Mouse (Mus musculus): ENCODE data around the gene Galns. TPM values are rescaled to one million over a fixed set of nuclear protein-coding genes. Genes with fewer than 3 reads are reported as not detected.
"Not testable (repeated sequence)": the region's sequence is repeated elsewhere in the genome, so short reads cannot be mapped to it uniquely, and the experiment has no call there.

Galns gene
- total RNA-seq, 2 experiments from 2014 or later, result 11.8 to 13.9 TPM

DNA sequence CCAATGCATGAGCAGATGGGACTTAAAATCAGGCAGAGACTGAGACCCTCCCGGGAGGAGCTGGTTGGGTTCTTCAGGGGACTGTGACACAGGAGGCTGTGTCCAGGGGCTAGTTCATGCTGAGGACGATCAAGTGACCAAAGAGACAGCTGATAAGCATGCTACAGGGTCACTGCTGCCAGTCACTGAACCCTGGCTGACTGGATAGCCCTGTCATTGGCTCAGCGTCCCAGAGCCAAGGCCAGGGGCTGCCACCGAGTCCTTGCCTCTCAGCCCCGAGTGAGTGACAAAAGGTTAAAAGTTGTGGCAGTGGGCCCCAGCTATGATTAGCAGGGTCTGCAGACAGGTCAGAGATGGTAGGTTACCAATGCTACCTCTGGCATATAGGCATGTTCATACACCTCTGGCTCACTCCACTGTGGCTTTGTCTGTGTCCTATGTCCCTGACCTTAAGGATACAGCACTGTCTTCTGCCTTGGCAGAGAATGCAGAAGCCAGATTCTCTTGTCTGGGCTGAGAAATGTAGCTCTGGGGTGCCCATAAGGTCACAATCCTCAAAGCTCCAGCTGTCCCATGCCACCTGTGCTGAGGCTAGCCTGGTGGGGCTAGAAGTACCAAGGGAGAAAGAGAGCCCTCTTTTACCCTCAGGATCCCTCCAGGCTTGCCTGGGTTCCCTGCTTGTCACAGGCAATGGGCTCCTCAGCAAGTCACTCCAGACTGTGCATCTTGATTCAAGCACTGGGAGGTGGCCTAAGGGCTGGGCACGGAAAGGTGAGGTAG is 33.1 kb upstream of the Galns start:
- no peak for TF ChIP-seq CTCF (conservative IDR thresholded peaks at IDR 0.05)
- no peak for DNase-seq (ENCODE audit: low spot score in 2 of 2)
- H3K27ac ChIP-seq, result no peak overlapping the region
- no peak overlapping the region for H3K4me3 ChIP-seq

DNA sequence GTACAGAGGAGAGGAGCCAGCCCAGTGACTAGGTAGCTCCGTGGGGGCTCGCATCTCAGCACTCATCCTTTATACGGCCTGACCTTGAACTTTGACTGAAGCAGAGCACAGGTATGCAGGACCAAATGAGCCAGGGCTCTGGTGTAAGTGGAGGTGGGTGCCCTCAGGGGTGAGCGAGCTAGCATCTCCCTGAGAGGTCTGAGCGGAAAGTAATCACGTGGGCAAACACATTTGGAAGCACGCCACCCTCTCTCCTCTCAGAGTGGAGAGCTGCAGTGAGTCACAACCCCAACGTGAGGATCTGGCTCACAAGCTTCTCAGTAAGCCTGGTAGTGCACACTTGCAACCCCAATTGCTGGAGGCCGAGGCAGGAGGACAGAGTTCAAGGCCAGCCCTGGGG is 30.8 kb upstream of the Galns start:
- H3K4me3 ChIP-seq, result no peak overlapping the region
- no peak for TF ChIP-seq CTCF (conservative IDR thresholded peaks at IDR 0.05)
- peak; percentile 20 to 49 for DNase-seq (ENCODE audit: low spot score in 2 of 2)
- H3K27ac ChIP-seq, result peak overlapping the region; percentile 64

DNA sequence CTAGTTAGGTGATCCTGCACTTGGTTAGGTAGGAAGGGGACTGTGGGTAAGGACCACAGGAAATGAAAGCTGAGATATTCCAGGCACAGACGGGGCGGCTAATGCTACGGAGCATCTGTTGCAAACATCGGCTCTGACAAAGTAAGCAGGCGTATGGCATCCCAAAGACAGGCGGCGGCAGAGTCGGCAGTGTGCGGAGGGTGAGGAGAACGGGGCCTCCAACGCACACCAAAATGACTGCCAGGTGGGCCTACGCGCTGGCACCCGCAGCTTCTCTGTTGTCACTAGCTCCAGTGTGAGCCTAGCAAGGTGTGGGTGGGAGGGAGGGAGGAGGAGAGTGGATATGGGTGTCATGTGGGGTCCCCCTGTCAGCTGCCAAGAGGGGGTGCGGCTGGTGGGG is 30.1 kb upstream of the Galns start:
- TF ChIP-seq CTCF (conservative IDR thresholded peaks at IDR 0.05), result peak; percentile 46
- Histone ChIP-seq H3K27ac (peak overlapping the region; percentile 64), H3K4me3 (no peak overlapping the region)
- DNase-seq (ENCODE audit: low spot score in 2 of 2), result peak; percentile 76 to 88

DNA sequence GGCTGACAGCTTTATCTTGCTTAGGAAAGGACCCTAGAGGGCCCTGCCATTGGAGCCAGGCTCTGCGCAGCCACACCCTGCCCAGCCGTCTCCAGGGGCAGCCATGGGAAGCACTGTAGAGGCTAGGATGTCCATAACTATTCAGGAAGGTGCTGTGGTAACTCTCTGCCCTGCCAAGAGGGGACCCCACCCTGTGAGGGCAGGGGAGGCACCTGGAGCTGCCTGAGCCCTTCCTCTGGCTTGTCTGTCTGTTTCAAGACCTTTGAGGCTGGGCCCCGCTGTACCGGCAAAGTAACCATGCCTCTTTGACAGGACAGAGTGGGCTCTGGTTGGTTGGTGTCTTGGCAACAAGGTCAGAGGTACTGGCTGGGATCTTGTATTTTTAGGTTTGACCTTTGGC is 29.6 kb upstream of the Galns start:
- no peak overlapping the region for H3K4me3 ChIP-seq
- no peak for DNase-seq (ENCODE audit: low spot score in 2 of 2)
- H3K27ac ChIP-seq, result peak overlapping the region; percentile 62
- no peak for TF ChIP-seq CTCF (conservative IDR thresholded peaks at IDR 0.05)

DNA sequence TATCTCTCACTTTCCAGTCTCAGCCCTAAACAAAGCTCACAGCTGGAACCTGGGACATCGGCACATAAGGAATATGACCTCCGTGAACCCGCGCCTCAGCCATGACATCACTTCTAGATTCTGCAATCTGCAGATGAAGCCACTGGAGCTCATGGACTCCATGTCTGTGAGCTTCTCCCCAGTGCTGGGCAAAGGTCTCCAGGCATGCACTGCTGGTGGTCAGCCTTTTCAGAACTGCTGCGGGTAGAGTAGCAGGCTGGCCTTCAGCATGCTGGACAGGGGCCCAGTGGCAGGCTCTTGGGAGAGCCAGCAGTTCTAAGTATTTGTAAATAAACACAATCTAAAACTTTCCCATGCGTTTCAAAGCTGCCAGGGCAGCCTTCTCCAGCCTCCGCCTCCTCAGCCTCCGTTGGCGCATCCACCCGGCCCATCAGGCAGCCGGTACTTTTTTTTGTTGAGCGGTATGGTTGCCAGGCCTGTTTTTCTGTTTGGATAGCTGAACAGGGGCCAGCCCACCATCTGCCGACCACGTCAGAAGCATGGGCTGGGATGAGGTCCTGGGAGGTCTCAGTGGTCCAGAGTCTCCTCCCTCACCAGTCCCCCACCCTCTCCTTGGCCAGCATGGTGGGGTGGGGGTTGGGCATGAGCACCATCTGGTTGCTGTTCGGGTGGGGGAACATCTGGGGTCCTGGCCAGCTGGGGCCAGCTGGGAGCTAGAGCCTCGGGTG is 28.4 kb upstream of the Galns start:
- Histone ChIP-seq H3K4me3 (peak overlapping the region; percentile 23), H3K27ac (peak overlapping the region; percentile 62; the same call in 1 of the 2 replicates)
- DNase-seq (ENCODE audit: low spot score in 2 of 2), result peak; percentile 39 to 43
- no peak for TF ChIP-seq CTCF (conservative IDR thresholded peaks at IDR 0.05)

DNA sequence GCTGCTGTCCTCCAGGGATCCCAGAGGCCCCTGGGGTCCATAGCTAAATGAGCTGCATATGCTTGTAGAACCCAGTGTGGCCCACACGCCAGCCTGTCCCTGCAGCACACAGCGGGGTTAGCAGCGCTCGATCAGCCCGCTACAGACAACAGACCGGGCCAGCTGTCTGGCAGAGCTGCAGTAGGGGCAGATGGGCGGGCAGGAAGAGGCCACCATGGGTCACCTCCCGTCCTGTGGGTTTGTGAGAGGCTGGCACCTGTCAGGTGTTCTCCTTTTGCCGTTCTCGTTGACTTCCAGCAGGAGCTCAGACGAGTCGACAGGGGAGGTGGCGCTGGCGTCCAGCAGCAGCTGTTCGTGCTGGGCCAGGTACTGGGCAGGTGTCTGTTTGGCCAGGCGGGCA is 27.3 kb upstream of the Galns start:
- DNase-seq (ENCODE audit: low spot score in 2 of 2), result no peak
- Histone ChIP-seq H3K4me3 (no peak overlapping the region), H3K27ac (no peak overlapping the region)
- TF ChIP-seq CTCF (conservative IDR thresholded peaks at IDR 0.05), result no peak

DNA sequence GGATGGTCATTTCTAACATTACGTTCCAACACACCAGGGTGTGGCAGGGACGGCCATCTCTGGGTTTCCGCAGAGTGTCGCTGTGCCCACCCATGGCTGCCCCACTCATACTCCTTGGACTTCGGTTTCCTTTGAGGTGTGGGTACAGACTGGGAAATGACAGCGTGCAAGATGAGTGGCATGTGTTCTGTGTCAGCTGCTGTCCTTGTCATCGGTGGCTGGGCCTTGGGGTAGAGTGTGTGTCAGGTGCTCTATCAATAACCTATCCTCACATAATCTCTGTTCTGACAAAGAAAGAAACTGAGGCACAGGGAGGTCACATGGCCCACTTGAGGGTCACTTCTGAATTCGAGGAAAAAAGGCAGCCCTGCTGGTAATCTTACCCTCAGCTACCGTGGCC is 26.0 kb upstream of the Galns start:
- no peak for DNase-seq (ENCODE audit: low spot score in 2 of 2)
- Histone ChIP-seq H3K4me3 (no peak overlapping the region), H3K27ac (no peak overlapping the region)
- no peak for TF ChIP-seq CTCF (conservative IDR thresholded peaks at IDR 0.05)

DNA sequence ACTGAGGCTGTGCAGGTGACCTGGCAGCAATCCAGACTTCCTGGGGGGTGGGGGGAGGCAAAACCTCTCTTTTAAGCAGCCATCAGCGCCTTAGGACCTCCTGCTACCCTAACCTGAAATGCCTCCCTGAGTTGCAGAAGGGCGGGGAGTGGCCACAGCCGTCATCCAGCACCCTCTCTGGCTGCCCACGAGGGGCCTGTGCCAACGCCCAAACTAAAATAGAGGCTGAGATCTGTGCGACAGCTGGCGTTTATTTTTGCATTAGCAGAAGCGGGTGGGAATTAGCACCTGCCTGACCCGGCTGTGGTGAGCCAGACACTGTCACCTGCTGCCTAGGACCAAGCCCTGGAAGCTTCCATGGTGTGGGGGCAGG is 25.5 kb upstream of the Galns start:
- DNase-seq (ENCODE audit: low spot score in 2 of 2), result no peak

DNA sequence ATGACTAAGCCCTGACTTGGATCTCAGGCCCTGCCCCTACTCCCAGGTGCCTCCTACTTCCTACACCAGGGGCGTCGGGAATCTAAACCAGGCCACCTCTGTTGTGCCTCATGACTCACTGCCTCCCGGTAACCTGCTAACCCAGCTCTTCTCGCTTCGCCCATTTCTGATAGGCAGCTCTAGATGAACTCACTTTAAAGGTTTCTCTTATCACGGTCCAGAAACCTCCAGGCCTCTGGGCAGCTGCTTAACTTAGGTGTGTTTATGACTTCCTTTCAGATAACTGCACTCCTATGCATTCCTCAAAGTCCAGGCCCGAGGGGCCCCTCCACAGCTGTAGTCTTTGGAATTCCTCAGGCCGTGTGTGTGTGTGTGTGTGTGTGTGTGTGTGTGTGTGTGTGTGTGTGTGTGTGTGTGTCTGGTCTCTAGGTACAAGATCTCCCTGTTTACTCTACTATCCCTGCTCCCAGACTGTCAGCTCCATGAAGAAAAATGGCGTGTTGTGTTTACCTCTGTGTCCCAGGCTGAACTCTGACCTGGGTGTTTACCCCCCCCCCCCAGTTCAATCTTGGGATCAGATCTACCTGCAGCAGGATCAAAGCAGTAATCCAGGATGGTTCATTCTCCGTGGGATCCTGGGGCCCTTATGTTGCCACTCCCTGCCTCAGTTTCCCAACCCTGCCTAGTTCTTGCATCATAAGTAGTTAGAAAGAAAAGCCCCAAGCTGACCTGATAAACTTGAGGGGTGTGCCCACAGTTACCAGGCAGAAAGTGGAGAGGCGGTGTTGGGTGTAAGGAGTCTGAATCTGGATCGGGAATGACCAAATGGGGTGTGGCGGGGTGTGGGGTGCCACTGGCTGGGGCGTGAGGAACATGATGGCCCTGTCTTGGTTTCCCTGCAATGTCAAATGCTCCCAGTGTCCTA is 24.9 kb upstream of the Galns start:
- Histone ChIP-seq H3K4me3 (no peak overlapping the region), H3K27ac (no peak overlapping the region)
- TF ChIP-seq CTCF (conservative IDR thresholded peaks at IDR 0.05), result no peak
- no peak for DNase-seq (ENCODE audit: low spot score in 2 of 2)

More for the DNA sequence above, 25.5 kb upstream of the Galns start:
- no peak overlapping the region for H3K27ac ChIP-seq
- no peak for TF ChIP-seq CTCF (conservative IDR thresholded peaks at IDR 0.05)
- H3K4me3 ChIP-seq, result no peak overlapping the region

DNA sequence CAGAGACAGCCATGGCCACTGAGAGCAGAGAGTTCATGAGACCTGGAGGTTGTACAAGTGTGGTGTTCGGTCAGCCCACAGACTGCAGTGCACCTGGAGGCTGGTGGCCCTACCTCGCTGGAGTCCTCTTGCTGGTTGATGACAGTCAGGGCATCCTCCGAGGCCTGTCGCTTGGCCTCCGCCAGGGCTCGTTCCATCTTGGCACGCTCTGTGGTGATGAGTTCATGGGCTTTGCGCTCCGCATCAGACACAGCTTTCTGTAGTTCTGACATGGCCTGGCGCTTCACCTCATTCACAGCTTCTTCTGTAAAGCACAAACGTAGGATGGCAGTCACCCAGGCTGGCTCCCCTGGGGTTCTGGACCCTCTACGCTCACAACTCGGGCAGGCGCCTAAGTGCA is 21.9 kb upstream of the Galns start:
- TF ChIP-seq CTCF (conservative IDR thresholded peaks at IDR 0.05), result no peak
- DNase-seq (ENCODE audit: low spot score in 2 of 2), result no peak

DNA sequence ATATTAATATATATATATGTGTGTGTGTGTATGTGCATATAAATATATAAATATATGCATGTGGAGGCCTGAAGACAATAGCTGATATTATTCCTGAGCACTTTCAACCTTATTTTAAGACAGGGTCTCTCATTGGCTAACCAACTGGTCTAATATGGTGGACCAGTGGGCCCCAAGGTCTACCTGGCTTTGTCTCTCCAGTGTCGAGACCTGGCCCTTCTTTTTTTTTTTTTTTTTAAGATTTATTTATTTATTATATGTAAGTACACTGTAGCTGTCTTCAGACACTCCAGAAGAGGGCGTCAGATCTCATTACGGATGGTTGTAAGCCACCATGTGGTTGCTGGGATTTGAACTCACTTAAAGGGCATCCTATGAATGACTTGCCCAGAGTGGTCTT is 20.9 kb upstream of the Galns start:
- DNase-seq (ENCODE audit: low spot score in 2 of 2); H3K4me3 ChIP-seq; H3K27ac ChIP-seq: not testable (repeated sequence)
- peak; percentile 32 for TF ChIP-seq CTCF (conservative IDR thresholded peaks at IDR 0.05)

More for the DNA sequence above, 21.9 kb upstream of the Galns start:
- Histone ChIP-seq H3K27ac (no peak overlapping the region), H3K4me3 (no peak overlapping the region)

DNA sequence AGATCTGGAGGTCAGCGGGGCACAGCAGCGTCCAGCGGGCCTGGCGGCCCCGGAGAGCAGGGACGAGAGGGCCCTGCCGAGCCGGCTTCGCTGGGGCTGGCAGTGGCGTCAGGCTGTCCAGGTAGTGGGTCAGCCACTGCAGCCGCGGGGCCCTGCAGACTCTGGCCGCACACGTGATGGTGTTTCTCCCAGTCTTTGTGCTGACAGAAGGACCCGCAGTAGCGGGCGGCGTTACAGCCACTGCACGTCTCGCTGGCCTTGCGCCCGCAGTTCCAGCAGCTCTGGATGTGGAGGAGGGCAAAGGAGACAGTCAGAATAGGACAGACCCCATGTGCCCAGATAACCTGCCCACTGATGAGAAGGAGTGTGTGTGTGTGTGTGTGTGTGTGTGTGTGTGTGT is 19.4 kb upstream of the Galns start:
- H3K4me3 ChIP-seq, result no peak overlapping the region
- DNase-seq (ENCODE audit: low spot score in 2 of 2), result no peak
- no peak overlapping the region for H3K27ac ChIP-seq
- no peak for TF ChIP-seq CTCF (conservative IDR thresholded peaks at IDR 0.05)

DNA sequence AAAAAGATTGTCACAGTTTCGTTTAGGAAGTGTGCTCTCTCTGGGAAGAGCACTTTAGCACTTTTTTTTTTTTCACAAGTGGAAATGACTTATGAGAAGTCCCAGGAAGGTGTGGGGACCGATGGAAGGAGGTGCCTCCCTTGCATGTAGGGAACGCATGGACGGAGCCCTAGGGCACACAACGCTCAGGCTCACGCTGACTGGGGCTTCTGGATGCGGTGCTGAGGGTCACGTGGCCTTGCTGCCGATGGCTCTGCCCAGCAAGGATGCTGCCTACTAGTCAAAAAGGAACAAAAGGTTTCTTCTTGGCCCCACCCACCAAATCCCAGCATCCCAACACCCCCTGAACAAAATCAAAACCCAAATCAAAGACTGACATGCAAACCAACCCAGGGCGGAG is 18.1 kb upstream of the Galns start:
- no peak for TF ChIP-seq CTCF (conservative IDR thresholded peaks at IDR 0.05)
- no peak for DNase-seq (ENCODE audit: low spot score in 2 of 2)
- Histone ChIP-seq H3K27ac (no peak overlapping the region), H3K4me3 (no peak overlapping the region)
